Mouse (Mus musculus): Measurements from ENCODE around the gene Ccdc92b. TPM values are rescaled to one million over a fixed set of nuclear protein-coding genes. Genes with fewer than 3 reads are reported as not detected.
A peak's percentile ranks its signal among the peaks of the same experiment; 100 is the strongest.

The Ccdc92b gene
- polyA plus RNA-seq, 1 experiment from 2014 or later = 1.1 TPM

DNA sequence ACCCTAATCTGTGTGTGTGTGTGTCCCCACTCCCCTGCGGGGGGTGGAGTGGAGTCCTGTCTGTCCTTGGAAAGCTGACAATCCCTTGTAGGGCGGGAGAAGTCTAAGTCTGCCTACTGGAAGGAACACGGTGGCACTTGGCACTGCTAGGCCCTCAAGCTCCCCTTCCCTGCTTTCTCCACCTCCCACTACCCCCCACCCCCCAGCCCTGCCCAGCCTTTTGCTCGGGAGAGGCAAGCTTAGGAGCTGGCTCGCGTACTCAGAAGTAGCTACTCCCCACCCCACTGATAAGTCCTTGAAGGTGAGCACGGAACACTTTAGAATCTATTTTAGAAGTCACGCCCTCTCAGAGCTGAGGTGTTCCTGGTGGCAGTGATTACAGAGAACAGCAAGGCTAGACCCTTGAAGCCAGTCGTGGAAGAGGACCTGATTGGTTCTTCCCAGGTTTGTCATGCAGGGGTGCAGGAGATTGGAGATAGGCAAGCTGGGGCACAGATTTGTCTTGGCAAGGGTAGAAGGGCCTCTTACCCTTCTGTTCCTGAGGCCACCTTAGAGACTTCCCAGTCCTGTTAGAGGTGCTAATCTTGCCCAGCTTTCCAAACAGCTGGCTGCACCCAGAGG, 19.5 kb downstream of the Ccdc92b start:
- ATAC-seq = peak; percentile 33; the same call in 1 of the 2 replicates
- peaks cover 21% of the 10 kb centered on the region for H3K27me3 ChIP-seq
- peak overlapping the region; percentile 92 for H3K4me2 ChIP-seq
- peak overlapping the region; percentile 69 for H3K4me3 ChIP-seq
- 8% methylated on average over 9 of the region's 9 CpGs for WGBS
- peak overlapping the region; percentile 87 for H3K9ac ChIP-seq
- H3K9me3 ChIP-seq (replicated peaks) = no peaks in the 10 kb centered on the region
- H3K36me3 ChIP-seq (ENCODE audit: poor library complexity, severe bottlenecking) = no peaks in the 10 kb centered on the region
- H3K27ac ChIP-seq = peak overlapping the region; percentile 92
- peaks cover 16% of the 10 kb centered on the region for H3K4me1 ChIP-seq

DNA sequence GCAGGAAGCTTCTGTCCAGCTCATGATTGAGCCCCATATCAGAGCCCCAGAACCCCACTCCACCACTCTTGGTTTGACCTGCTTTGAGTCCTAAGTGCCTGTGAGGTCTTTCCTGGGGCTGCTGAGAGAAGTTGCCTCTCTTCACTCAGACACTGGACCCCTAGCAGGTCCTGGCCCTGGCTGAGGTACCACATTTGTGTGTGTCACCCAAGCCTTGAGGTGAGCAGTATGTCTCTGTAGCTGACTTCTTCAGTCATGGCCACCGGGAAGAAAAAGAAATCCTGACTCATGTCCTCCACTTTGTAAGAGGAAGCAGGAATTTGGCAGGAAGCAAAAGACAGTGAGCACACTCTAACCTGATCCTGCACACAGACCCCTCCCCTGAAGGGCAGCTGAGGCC, 20.2 kb downstream of the Ccdc92b start:
- Histone ChIP-seq H3K9me3 (replicated peaks) (no peaks in the 10 kb centered on the region), H3K4me2 (0 out of 2 replicates have a peak overlapping the region, but pooled peaks have one; percentile 92), H3K4me3 (no peak overlapping the region), H3K27ac (no peak overlapping the region), H3K4me1 (peaks cover 16% of the 10 kb centered on the region), H3K27me3 (peaks cover 21% of the 10 kb centered on the region), H3K9ac (no peak overlapping the region), H3K36me3 (ENCODE audit: poor library complexity, severe bottlenecking) (no peaks in the 10 kb centered on the region)
- 91% methylated on average over 1 of the region's 1 CpGs for WGBS
- ATAC-seq = no peak

DNA sequence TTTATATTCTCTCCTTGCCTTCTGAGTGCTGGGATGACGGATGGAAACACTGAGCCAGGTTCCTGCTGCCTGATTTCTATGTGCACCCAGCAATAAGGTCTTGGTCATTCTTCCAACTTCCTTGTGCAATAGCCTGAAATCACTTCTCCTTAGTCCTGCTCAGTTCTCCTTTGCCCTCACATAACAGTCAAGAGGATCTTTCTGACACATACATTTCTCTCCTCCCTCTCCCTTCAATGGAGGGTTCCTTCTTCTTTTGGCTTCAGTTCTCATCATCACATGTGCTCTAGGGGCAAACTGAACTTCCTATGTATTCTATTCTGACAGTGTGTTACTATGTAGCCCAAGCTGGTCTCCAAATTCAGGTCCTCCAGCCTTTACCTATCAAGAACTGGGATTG, 28.6 kb downstream of the Ccdc92b start:
- Histone ChIP-seq H3K9me3 (replicated peaks) (no peaks in the 10 kb centered on the region), H3K27ac (no peak overlapping the region), H3K4me1 (peaks cover 31% of the 10 kb centered on the region), H3K27me3 (no peaks in the 10 kb centered on the region), H3K36me3 (ENCODE audit: poor library complexity, severe bottlenecking) (no peaks in the 10 kb centered on the region), H3K4me2 (no peak overlapping the region), H3K4me3 (no peak overlapping the region), H3K9ac (no peak overlapping the region)
- WGBS = 95% methylated on average over 1 of the region's 1 CpGs
- no peak for ATAC-seq

DNA sequence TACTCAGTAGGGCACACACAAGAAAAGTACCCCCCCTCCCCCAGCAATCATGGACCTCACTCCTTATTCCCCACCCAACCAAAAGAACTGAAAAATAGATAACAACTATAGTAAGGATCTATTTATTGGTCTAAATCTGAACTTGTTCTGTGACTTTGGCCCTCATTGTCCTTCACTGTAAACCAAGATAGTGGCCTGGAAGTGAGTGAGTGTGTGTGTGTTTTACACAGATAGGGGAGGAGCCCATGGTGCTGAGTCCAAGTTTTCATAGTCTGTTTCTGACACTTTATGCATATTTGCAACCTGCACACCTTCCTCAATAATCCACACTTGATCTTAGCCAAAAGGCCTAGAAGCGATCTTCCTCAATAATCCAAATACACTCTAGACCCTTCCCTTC, 29.3 kb downstream of the Ccdc92b start:
- 14% methylated on average over 1 of the region's 1 CpGs for WGBS
- H3K27me3 ChIP-seq = no peaks in the 10 kb centered on the region

DNA sequence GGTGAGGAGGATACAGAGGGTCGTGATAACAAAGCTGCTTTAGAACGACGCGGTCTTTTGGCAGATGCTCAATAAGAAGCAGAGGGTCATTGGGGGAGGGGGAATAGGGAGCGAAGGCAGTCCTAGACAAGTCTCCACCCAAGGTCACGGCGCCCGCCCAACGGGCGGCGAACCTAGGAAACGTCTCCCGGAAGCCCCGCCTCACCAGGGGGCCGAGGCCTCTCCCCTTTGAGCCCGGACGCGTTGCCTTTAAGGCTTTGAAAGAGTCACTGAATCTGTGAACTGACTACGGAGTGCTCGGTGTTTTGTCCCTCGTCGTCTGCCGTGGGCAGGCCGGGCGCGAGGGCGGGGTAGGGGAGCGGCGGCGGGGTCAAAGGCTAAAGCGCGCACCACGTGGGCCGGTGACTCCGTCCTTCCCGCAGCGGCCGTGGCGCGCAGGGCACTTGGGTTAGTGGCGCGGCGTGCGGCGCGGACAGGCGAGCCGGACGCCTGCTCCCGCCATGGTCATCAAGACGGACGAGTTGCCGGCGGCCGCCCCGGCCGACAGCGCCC, 29.8 kb downstream of the Ccdc92b start, which contains the start of gene Cluh:
Cluh (plus strand) TSS at position 401 of the 552 bp plus-strand sequence.
- H3K27ac ChIP-seq = peak within 1 kb of the TSS; percentile 25
- H3K9ac ChIP-seq = peak within 1 kb of the TSS; percentile 87
- H3K4me2 ChIP-seq = peak within 1 kb of the TSS; percentile 97
- peaks cover 34% of the 10 kb centered on the region for H3K4me1 ChIP-seq
- ATAC-seq = peak; percentile 94
- no peaks in the 10 kb centered on the region for H3K36me3 ChIP-seq (ENCODE audit: poor library complexity, severe bottlenecking)
- H3K4me3 ChIP-seq = peak within 1 kb of the TSS; percentile 76
- under 1% methylated on average over 58 of the region's 58 CpGs for WGBS
- H3K9me3 ChIP-seq (replicated peaks) = no peaks in the 10 kb centered on the region
- no peaks in the 10 kb centered on the region for H3K27me3 ChIP-seq

More for the DNA sequence above, 29.3 kb downstream of the Ccdc92b start:
- peak overlapping the region; percentile 76 for H3K4me3 ChIP-seq
- H3K9me3 ChIP-seq (replicated peaks) = no peaks in the 10 kb centered on the region
- peaks cover 34% of the 10 kb centered on the region for H3K4me1 ChIP-seq
- peak overlapping the region; percentile 25 for H3K27ac ChIP-seq
- H3K4me2 ChIP-seq = peak overlapping the region; percentile 97
- H3K9ac ChIP-seq = peak overlapping the region; percentile 87
- H3K36me3 ChIP-seq (ENCODE audit: poor library complexity, severe bottlenecking) = no peaks in the 10 kb centered on the region
- ATAC-seq = peak; percentile 54

DNA sequence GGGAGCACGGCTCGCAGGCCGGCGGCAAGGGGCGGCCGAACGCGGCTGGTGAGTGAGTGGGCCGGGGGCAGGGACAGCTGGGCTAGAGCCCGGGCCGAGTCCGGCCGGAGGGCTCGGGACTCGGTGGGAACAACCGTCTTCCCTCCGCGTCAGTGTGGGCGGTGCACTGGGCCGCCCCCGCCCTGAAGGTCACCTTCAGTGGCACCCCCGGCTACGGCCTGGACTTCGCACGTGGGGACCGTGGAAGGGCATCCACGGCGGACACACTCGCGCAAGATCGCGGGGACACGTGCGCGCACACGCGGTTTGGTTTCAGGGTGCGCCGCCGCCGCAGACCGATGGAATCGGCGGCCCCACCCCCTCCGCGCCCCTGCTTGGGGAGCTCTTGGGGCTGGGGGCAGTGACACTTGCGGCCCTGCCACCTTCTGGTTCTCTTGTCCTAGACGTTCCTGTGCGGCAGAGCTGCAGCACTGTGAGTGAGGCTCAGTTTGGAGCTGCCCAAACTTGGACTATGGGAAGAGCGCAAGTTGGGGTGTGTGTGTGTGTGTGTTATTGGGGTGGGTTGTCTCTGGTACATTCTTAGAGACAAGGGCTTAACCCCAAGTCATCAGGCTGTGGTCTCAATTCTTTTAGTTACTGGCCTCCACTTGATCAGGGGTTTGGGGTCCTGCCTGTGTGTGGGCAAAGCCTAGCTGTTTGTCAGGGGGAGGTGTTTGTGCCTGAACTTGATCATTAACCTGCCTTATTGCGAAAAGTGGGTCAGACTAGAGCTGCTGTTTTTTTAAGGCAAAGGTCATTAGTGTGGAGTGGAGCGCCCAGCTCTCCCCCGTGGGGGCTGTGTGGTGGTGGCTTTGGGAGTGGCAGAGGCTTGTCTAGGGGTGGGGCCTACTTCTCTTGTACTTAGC, 30.5 kb downstream of the Ccdc92b start:
- Histone ChIP-seq H3K27ac (peak overlapping the region; percentile 10; the same call in 1 of the 2 replicates), H3K27me3 (no peaks in the 10 kb centered on the region), H3K4me3 (peak overlapping the region; percentile 76), H3K9ac (peak overlapping the region; percentile 87), H3K4me2 (peak overlapping the region; percentile 97), H3K9me3 (replicated peaks) (no peaks in the 10 kb centered on the region), H3K36me3 (ENCODE audit: poor library complexity, severe bottlenecking) (no peaks in the 10 kb centered on the region), H3K4me1 (peaks cover 34% of the 10 kb centered on the region)
- ATAC-seq = peak; percentile 54
- 1% methylated on average over 53 of the region's 53 CpGs for WGBS

DNA sequence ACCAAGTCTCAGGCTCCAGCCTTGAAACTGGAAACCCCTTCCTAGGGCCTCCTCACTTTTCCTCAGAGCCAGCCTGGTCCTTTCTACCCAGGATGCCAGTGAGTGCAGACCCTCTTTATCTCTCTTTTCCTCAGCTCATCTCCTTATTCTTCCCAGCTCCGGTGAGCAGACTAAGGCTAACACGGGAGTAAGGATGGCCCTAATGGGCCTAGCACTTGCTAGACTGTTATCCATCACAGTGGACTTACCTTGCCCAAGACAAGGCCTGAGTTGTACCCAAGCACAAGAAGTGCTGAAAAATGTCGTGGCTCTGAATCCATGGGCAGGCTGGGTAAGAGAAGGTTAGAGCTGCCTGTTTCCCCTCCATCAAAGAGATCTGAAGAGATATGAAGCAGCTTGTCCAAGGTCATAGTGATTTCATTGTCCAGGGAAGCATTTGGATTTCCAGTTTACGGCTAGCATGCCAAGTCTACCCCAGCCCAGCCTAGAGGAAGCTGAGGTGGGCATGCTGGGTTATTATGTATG, 31.2 kb downstream of the Ccdc92b start:
- peak overlapping the region; percentile 97 for H3K4me2 ChIP-seq
- no peaks in the 10 kb centered on the region for H3K36me3 ChIP-seq (ENCODE audit: poor library complexity, severe bottlenecking)
- H3K9me3 ChIP-seq (replicated peaks) = no peaks in the 10 kb centered on the region
- H3K27me3 ChIP-seq = no peaks in the 10 kb centered on the region
- 0 out of 2 replicates have a peak overlapping the region, but pooled peaks have one; percentile 10 for H3K27ac ChIP-seq
- H3K9ac ChIP-seq = peak overlapping the region; percentile 87
- H3K4me3 ChIP-seq = peak overlapping the region; percentile 76
- 63% methylated on average over 4 of the region's 4 CpGs for WGBS
- peaks cover 34% of the 10 kb centered on the region for H3K4me1 ChIP-seq
- ATAC-seq = no peak

DNA sequence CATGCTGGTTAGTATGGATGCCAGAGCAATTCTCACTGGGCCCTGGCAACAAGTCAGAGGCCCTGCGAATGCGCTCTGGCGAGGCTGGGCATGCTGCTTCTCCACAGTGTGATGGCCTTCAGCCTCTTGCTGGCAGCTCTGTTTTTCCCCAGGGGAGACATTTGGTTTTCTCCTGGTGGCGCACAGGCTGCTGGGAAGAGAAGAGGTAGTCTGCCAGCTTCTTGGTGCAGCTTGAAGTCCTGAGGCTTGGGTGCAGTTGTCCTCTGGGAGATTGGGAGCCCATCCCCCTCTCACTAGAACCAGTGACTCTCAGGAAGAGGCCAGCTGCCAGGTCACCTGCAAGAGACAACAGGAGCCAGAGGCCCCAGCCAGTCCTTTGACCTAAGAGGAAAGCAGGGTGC, 33.4 kb downstream of the Ccdc92b start:
- H3K4me1 ChIP-seq = peaks cover 34% of the 10 kb centered on the region
- H3K36me3 ChIP-seq (ENCODE audit: poor library complexity, severe bottlenecking) = peaks cover 14% of the 10 kb centered on the region
- no peaks in the 10 kb centered on the region for H3K27me3 ChIP-seq
- no peak for ATAC-seq
- no peaks in the 10 kb centered on the region for H3K9me3 ChIP-seq (replicated peaks)
- no peak overlapping the region for H3K27ac ChIP-seq
- no peak overlapping the region for H3K9ac ChIP-seq
- H3K4me3 ChIP-seq = no peak overlapping the region
- WGBS = 78% methylated on average over 4 of the region's 4 CpGs
- H3K4me2 ChIP-seq = no peak overlapping the region

DNA sequence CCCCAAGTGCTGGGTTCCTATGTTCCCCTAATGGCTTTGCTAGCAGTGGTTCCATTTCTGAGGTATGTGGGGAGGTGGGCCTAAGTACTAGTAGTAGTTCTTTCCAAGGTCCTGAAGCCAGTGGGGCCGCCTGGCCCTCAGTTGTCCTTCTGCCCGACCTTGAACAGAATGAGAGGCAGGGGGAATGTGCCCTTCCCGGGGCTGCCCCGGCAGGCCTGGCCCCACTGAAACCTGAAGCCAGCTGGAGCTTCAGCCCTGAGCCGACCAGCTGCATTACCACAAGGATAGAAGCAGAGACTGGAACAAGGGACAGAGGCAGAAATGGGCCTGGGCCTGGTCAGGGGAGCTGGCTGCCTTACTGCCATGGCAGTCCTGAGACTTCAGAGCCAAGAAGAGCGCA, 34.0 kb downstream of the Ccdc92b start:
- H3K27ac ChIP-seq = no peak overlapping the region
- H3K9ac ChIP-seq = no peak overlapping the region
- no peaks in the 10 kb centered on the region for H3K27me3 ChIP-seq
- H3K4me1 ChIP-seq = peaks cover 33% of the 10 kb centered on the region
- 83% methylated on average over 6 of the region's 6 CpGs for WGBS
- peaks cover 5% of the 10 kb centered on the region; the same call in 1 of the 2 replicates for H3K9me3 ChIP-seq (replicated peaks)
- H3K4me2 ChIP-seq = no peak overlapping the region
- no peak for ATAC-seq
- no peak overlapping the region for H3K4me3 ChIP-seq
- H3K36me3 ChIP-seq (ENCODE audit: poor library complexity, severe bottlenecking) = peaks cover 19% of the 10 kb centered on the region

DNA sequence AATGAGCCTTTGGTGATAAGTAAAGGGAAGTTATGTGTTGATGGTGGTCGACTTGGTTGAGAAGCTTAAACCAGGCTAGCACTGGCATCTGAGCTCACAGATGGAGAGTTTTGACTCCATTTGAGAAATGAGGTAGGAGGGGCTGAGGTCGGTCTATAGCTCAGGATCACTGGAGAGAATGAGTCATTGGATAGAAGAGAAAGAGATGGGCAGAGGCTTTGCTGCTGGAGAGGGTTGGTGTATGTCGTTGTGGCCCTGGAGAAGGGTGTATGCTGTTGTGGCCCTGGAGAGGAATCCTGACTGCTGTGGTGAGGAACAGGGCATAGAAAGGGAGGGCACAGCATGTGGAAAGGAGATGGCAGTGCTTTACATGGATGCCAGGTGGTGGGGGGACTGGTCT, 36.5 kb downstream of the Ccdc92b start:
- ATAC-seq = no peak
- H3K36me3 ChIP-seq (ENCODE audit: poor library complexity, severe bottlenecking) = peaks cover 45% of the 10 kb centered on the region

DNA sequence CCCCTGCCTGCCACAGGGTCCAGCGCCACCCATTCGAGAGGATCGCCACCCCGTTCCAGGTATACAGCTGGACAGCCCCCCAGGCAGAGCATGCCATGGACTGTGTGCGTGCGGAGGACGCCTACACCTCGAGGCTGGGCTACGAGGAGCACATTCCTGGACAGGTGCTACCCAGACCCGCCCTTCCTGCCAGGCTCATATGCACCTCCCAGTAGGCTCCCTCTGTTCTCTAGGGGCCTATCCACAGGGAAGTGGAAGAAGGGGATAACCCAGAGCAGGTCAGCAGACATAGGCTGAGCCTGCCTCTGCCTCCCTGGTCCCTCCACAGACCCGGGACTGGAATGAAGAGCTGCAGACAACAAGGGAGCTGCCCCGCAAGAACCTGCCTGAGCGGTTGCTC, 40.9 kb downstream of the Ccdc92b start:
- Histone ChIP-seq H3K27me3 (no peaks in the 10 kb centered on the region), H3K4me2 (no peak overlapping the region), H3K9me3 (replicated peaks) (peaks cover 6% of the 10 kb centered on the region; the same call in 1 of the 2 replicates), H3K9ac (no peak overlapping the region), H3K36me3 (ENCODE audit: poor library complexity, severe bottlenecking) (peaks cover 89% of the 10 kb centered on the region), H3K4me3 (no peak overlapping the region), H3K4me1 (no peaks in the 10 kb centered on the region), H3K27ac (no peak overlapping the region)
- WGBS = 96% methylated on average over 13 of the region's 13 CpGs
- ATAC-seq = no peak

More for the DNA sequence above, 36.5 kb downstream of the Ccdc92b start:
- Histone ChIP-seq H3K4me1 (peaks cover 14% of the 10 kb centered on the region; the same call in 1 of the 2 replicates), H3K27ac (no peak overlapping the region), H3K27me3 (no peaks in the 10 kb centered on the region), H3K9ac (no peak overlapping the region), H3K4me2 (no peak overlapping the region), H3K4me3 (no peak overlapping the region), H3K9me3 (replicated peaks) (peaks cover 6% of the 10 kb centered on the region; the same call in 1 of the 2 replicates)
- WGBS = 86% methylated on average over 3 of the region's 3 CpGs
